Mouse (Mus musculus): ENCODE results near the gene Naglu. TPM values are rescaled to one million over a fixed set of nuclear protein-coding genes. Genes with fewer than 3 reads are reported as not detected.

Gene Naglu
- polyA plus RNA-seq, 1 experiment from 2014 or later, result 5.2 TPM

GRCm38 (mm10) chr11:101070189-101070527, 346 bp downstream of the Naglu start:
- H3K9me3 ChIP-seq (ENCODE audit: control insufficient read depth, low read length), result no peaks in the 10 kb centered on the region
- no peaks in the 10 kb centered on the region for H3K4me1 ChIP-seq (ENCODE audit: control insufficient read depth, insufficient read depth, low read length)
- DNase-seq (ENCODE audit: low spot score) (no peak), ATAC-seq (ENCODE audit: insufficient number of reproducible peaks, low FRiP score, low TSS enrichment, low read depth) (0 out of 2 replicates have a peak, but pooled peaks have one; percentile 32)
- 0 out of 2 replicates have a peak, but pooled peaks cover 2% of the 10 kb centered on the region for H3K27me3 ChIP-seq (ENCODE audit: control insufficient read depth, insufficient read depth, low read length)
- H3K9ac ChIP-seq (ENCODE audit: low read length), result peak overlapping the region; percentile 76
- no peak overlapping the region for H3K27ac ChIP-seq (replicated peaks; ENCODE audit: low read depth, low read length)
- WGBS, result 0% methylated on average over 36 of the region's 36 CpGs
- H3K36me3 ChIP-seq (ENCODE audit: control insufficient read depth, insufficient read depth, low read length), result no peaks in the 10 kb centered on the region
- peak overlapping the region; percentile 78 for H3K4me3 ChIP-seq (ENCODE audit: low read depth, low read length)
- peak overlapping the region; percentile 96 for H3K4me2 ChIP-seq (ENCODE audit: low read depth, severe bottlenecking)

GRCm38 (mm10) chr11:101070987-101071386, 1.2 kb downstream of the Naglu start:
- 72% methylated on average over 6 of the region's 6 CpGs for WGBS
- no peaks in the 10 kb centered on the region for H3K9me3 ChIP-seq (ENCODE audit: control insufficient read depth, low read length)
- no peak overlapping the region for H3K4me2 ChIP-seq (ENCODE audit: low read depth, severe bottlenecking)
- 0 out of 2 replicates have a peak, but pooled peaks cover 2% of the 10 kb centered on the region for H3K27me3 ChIP-seq (ENCODE audit: control insufficient read depth, insufficient read depth, low read length)
- H3K36me3 ChIP-seq (ENCODE audit: control insufficient read depth, insufficient read depth, low read length), result no peaks in the 10 kb centered on the region
- H3K4me1 ChIP-seq (ENCODE audit: control insufficient read depth, insufficient read depth, low read length), result no peaks in the 10 kb centered on the region
- H3K4me3 ChIP-seq (ENCODE audit: low read depth, low read length), result no peak overlapping the region
- no peak for ATAC-seq (ENCODE audit: insufficient number of reproducible peaks, low FRiP score, low TSS enrichment, low read depth)
- H3K9ac ChIP-seq (ENCODE audit: low read length), result no peak overlapping the region
- H3K27ac ChIP-seq (replicated peaks; ENCODE audit: low read depth, low read length), result no peak overlapping the region
- DNase-seq (ENCODE audit: low spot score), result no peak

DNA sequence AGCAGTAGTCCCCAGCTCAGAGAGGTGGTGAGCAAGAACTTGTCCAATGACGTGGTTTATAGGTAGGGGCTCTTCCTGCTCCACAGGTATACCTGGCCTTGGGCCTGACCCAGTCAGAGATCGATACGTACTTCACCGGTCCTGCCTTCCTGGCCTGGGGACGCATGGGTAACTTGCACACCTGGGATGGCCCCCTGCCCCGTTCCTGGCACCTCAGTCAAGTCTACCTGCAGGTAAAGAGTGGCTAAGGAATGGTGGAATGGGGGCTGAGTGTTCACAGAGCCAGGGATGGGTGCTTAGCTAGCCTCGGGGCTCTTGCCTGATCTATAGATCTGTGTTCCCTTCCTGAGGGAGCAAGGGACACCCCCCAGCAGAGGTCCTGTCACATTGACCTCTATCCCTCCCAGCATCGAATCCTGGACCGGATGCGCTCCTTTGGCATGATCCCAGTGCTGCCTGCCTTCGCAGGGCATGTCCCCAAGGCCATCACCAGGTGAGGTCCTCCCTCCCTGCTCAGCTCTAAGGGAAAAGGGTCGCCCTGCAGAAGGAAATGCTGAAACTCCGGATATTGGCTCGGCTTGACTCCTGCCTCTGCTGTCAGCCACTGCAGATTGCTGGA, 2.1 kb downstream of the Naglu start:
- Histone ChIP-seq H3K36me3 (ENCODE audit: control insufficient read depth, insufficient read depth, low read length) (no peaks in the 10 kb centered on the region), H3K27me3 (ENCODE audit: control insufficient read depth, insufficient read depth, low read length) (0 out of 2 replicates have a peak, but pooled peaks cover 4% of the 10 kb centered on the region), H3K9me3 (ENCODE audit: control insufficient read depth, low read length) (no peaks in the 10 kb centered on the region), H3K4me1 (ENCODE audit: control insufficient read depth, insufficient read depth, low read length) (no peaks in the 10 kb centered on the region), H3K4me3 (ENCODE audit: low read depth, low read length) (no peak overlapping the region), H3K9ac (ENCODE audit: low read length) (no peak overlapping the region), H3K4me2 (ENCODE audit: low read depth, severe bottlenecking) (no peak overlapping the region), H3K27ac (replicated peaks; ENCODE audit: low read depth, low read length) (no peak overlapping the region)
- DNase-seq (ENCODE audit: low spot score) (no peak), ATAC-seq (ENCODE audit: insufficient number of reproducible peaks, low FRiP score, low TSS enrichment, low read depth) (no peak)
- 73% methylated on average over 14 of the region's 14 CpGs for WGBS

GRCm38 (mm10) chr11:101078121-101078520, 8.3 kb downstream of the Naglu start, which contains the start of gene Hsd17b1:
Gene Hsd17b1 (plus strand): TSS chr11:101078411.
- Histone ChIP-seq H3K4me2 (ENCODE audit: low read depth, severe bottlenecking) (no peak within 1 kb of the TSS), H3K27me3 (ENCODE audit: control insufficient read depth, insufficient read depth, low read length) (peaks cover 49% of the 10 kb centered on the region), H3K4me1 (ENCODE audit: control insufficient read depth, insufficient read depth, low read length) (peaks cover 4% of the 10 kb centered on the region), H3K36me3 (ENCODE audit: control insufficient read depth, insufficient read depth, low read length) (no peaks in the 10 kb centered on the region), H3K9ac (ENCODE audit: low read length) (no peak within 1 kb of the TSS), H3K4me3 (ENCODE audit: low read depth, low read length) (no peak within 1 kb of the TSS), H3K27ac (replicated peaks; ENCODE audit: low read depth, low read length) (no peak within 1 kb of the TSS), H3K9me3 (ENCODE audit: control insufficient read depth, low read length) (no peaks in the 10 kb centered on the region)
- ATAC-seq (ENCODE audit: insufficient number of reproducible peaks, low FRiP score, low TSS enrichment, low read depth) (no peak), DNase-seq (ENCODE audit: low spot score) (no peak)
- WGBS, result 73% methylated on average over 9 of the region's 9 CpGs

DNA sequence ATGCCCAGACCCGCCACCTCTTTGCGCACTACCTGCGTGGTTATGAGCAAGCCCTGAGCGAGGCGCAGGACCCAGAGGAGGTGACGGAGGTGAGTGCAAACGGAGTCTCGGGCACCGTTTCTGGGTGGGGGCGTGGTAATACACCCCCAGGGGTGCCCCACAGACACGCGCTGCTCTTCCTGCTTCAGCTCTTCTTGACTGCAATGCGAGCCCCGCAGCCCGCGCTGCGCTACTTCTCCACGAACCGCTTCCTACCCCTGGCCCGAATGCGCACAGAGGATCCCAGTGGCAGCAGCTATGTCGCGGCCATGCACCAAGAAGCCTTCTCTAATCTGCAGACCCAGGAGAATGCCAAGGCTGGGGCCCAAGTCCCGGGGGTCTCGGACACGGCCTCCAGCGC, 9.9 kb downstream of the Naglu start:
- WGBS, result 3% methylated on average over 27 of the region's 27 CpGs
- DNase-seq (ENCODE audit: low spot score), result no peak
- 0 out of 2 replicates have a peak overlapping the region, but pooled peaks have one; percentile 10 for H3K4me3 ChIP-seq (ENCODE audit: low read depth, low read length)

DNA sequence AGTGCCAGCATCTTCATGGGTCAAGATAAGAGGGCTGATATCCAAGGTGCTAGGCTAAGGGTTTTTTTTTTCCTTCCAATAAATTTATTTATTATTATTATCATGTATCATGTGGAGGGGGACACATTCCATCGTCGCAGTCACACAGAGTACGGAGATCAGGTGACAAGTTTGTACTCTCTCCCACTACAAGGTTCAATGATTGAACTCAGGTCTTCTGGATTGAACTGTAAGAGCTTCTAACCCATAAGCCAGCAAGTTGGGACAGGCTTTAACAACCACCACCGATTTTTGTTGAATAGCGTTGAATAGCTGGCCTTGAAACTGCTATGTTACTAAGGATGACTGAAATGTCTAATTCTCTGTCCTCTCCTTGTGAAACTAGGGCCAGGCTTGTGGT, 10.6 kb downstream of the Naglu start:
- WGBS, result 62% methylated on average over 5 of the region's 5 CpGs

More for the DNA sequence above, 9.9 kb downstream of the Naglu start:
- H3K9me3 ChIP-seq (ENCODE audit: control insufficient read depth, low read length), result no peaks in the 10 kb centered on the region
- peaks cover 9% of the 10 kb centered on the region for H3K4me1 ChIP-seq (ENCODE audit: control insufficient read depth, insufficient read depth, low read length)
- peaks cover 49% of the 10 kb centered on the region for H3K27me3 ChIP-seq (ENCODE audit: control insufficient read depth, insufficient read depth, low read length)
- no peaks in the 10 kb centered on the region for H3K36me3 ChIP-seq (ENCODE audit: control insufficient read depth, insufficient read depth, low read length)
- no peak for ATAC-seq (ENCODE audit: insufficient number of reproducible peaks, low FRiP score, low TSS enrichment, low read depth)
- no peak overlapping the region for H3K4me2 ChIP-seq (ENCODE audit: low read depth, severe bottlenecking)
- H3K9ac ChIP-seq (ENCODE audit: low read length), result no peak overlapping the region
- no peak overlapping the region for H3K27ac ChIP-seq (replicated peaks; ENCODE audit: low read depth, low read length)

DNA sequence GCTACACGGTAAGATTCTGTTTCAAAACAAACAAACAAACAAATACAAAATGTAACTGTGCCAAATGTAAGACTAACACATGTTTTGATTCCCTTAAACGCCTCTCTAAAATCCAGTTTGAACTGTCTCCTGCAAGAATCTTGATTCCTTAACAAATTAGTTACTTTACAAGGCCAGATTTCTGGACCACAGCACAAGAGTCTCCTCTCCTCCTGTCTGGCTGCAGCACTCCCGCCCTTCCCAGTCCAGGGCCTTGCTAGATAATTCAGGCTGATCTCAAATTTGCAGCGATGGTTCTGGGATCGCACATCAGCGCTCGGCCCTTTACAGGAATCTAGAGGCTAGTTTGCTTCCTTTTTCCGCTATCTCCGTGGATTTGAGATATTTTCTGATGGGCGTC, 11.8 kb downstream of the Naglu start:
- Histone ChIP-seq H3K36me3 (ENCODE audit: control insufficient read depth, insufficient read depth, low read length) (no peaks in the 10 kb centered on the region), H3K4me3 (ENCODE audit: low read depth, low read length) (peak overlapping the region; percentile 82), H3K9me3 (ENCODE audit: control insufficient read depth, low read length) (no peaks in the 10 kb centered on the region), H3K27me3 (ENCODE audit: control insufficient read depth, insufficient read depth, low read length) (peaks cover 49% of the 10 kb centered on the region), H3K27ac (replicated peaks; ENCODE audit: low read depth, low read length) (no peak overlapping the region), H3K4me2 (ENCODE audit: low read depth, severe bottlenecking) (peak overlapping the region; percentile 96), H3K9ac (ENCODE audit: low read length) (peak overlapping the region; percentile 22; the same call in 1 of the 2 replicates), H3K4me1 (ENCODE audit: control insufficient read depth, insufficient read depth, low read length) (peaks cover 14% of the 10 kb centered on the region)
- 5% methylated on average over 10 of the region's 10 CpGs for WGBS
- no peak for DNase-seq (ENCODE audit: low spot score)
- no peak for ATAC-seq (ENCODE audit: insufficient number of reproducible peaks, low FRiP score, low TSS enrichment, low read depth)

More for the DNA sequence above, 10.6 kb downstream of the Naglu start:
- DNase-seq (ENCODE audit: low spot score) (no peak), ATAC-seq (ENCODE audit: insufficient number of reproducible peaks, low FRiP score, low TSS enrichment, low read depth) (no peak)
- Histone ChIP-seq H3K9me3 (ENCODE audit: control insufficient read depth, low read length) (no peaks in the 10 kb centered on the region), H3K27ac (replicated peaks; ENCODE audit: low read depth, low read length) (no peak overlapping the region), H3K4me3 (ENCODE audit: low read depth, low read length) (no peak overlapping the region), H3K4me1 (ENCODE audit: control insufficient read depth, insufficient read depth, low read length) (peaks cover 9% of the 10 kb centered on the region), H3K27me3 (ENCODE audit: control insufficient read depth, insufficient read depth, low read length) (peaks cover 49% of the 10 kb centered on the region), H3K9ac (ENCODE audit: low read length) (no peak overlapping the region), H3K4me2 (ENCODE audit: low read depth, severe bottlenecking) (no peak overlapping the region), H3K36me3 (ENCODE audit: control insufficient read depth, insufficient read depth, low read length) (no peaks in the 10 kb centered on the region)

GRCm38 (mm10) chr11:101082208-101083082, 12.6 kb downstream of the Naglu start, which contains the start of gene Coasy:
Gene Coasy (plus strand): TSS chr11:101082565.
- H3K27me3 ChIP-seq (ENCODE audit: control insufficient read depth, insufficient read depth, low read length), result peaks cover 42% of the 10 kb centered on the region
- WGBS, result under 1% methylated on average over 49 of the region's 51 CpGs
- H3K36me3 ChIP-seq (ENCODE audit: control insufficient read depth, insufficient read depth, low read length), result no peaks in the 10 kb centered on the region
- peak within 1 kb of the TSS; percentile 82 for H3K4me3 ChIP-seq (ENCODE audit: low read depth, low read length)
- H3K9me3 ChIP-seq (ENCODE audit: control insufficient read depth, low read length), result no peaks in the 10 kb centered on the region
- peak within 1 kb of the TSS; percentile 96 for H3K4me2 ChIP-seq (ENCODE audit: low read depth, severe bottlenecking)
- DNase-seq (ENCODE audit: low spot score) (peak; percentile 92), ATAC-seq (ENCODE audit: insufficient number of reproducible peaks, low FRiP score, low TSS enrichment, low read depth) (peak; percentile 85)
- peaks cover 15% of the 10 kb centered on the region for H3K4me1 ChIP-seq (ENCODE audit: control insufficient read depth, insufficient read depth, low read length)
- H3K9ac ChIP-seq (ENCODE audit: low read length), result peak within 1 kb of the TSS; percentile 90
- no peak within 1 kb of the TSS; the same call in 1 of the 2 replicates for H3K27ac ChIP-seq (replicated peaks; ENCODE audit: low read depth, low read length)

Data from limb, embryonic 11.5 days (tissue).